Mouse (Mus musculus) left cerebral cortex, adult 2 months (tissue): ENCODE results near the gene Corin. TPM values are rescaled to one million over a fixed set of nuclear protein-coding genes. Genes with fewer than 3 reads are reported as not detected.

ENCODE experiments used
- DNase-seq, 2 experiments: peaks; one replicate each; pipeline ENCODE4 v3.0.0; 2021 to 2022; ENCODE audit warnings: low spot score in 2 of 2, mixed read lengths in 1 of 2; ENCODE audit errors: extremely low spot score in 1 of 2
- H3K27ac ChIP-seq: fragments of 200-600 bp; 2 replicates; pipeline ENCODE4 v1.8.1; 2022
- H3K4me3 ChIP-seq: fragments of 200-600 bp; 2 replicates; pipeline ENCODE4 v1.8.1; 2022
- CTCF ChIP-seq: fragments of 200-600 bp; IDR thresholded peaks from 2 replicates; pipeline ENCODE4 v1.8.1; 2022; ENCODE audit warnings: antibody characterized with exemption, mild to moderate bottlenecking, moderate library complexity
- intact Hi-C: fragments of 180-260 bp; cut with DNase I; formaldehyde crosslinking; loops from one replicate; pipeline ENCODE4 v1.15.1; 2025
- total RNA-seq, 2 experiments: library from RNA; stranded (reverse); gene quantifications; 2 replicates each; pipeline ENCODE4 v1.2.3; 2021

The Corin gene
- total RNA-seq, 2 experiments from 2014 or later: 0.18 to 0.26 TPM

GRCm38 (mm10) chr5:72435085-72435484, 69.2 kb downstream of the Corin start:
- Histone ChIP-seq H3K4me3 (no peak overlapping the region), H3K27ac (no peak overlapping the region)
- TF ChIP-seq CTCF: no peak
- DNase-seq: no peak
- intact Hi-C loops: no loop called here

GRCm38 (mm10) chr5:72431856-72432255, 72.4 kb downstream of the Corin start:
- H3K27ac ChIP-seq: no peak overlapping the region
- TF ChIP-seq CTCF: no peak
- H3K4me3 ChIP-seq: no peak overlapping the region
- DNase-seq: no peak
- intact Hi-C loops: no loop called here

- intact Hi-C loops: no loop called here
- Histone ChIP-seq H3K4me3 (no peak overlapping the region), H3K27ac (no peak overlapping the region)
- TF ChIP-seq CTCF: no peak
- no peak for DNase-seq
Observed at GRCm38 (mm10) chr5:72427556-72427955, 76.7 kb downstream of the Corin start.

- intact Hi-C loops: no loop called here
Observed at GRCm38 (mm10) chr5:72425342-72426010, 78.8 kb downstream of the Corin start.

GRCm38 (mm10) chr5:72411874-72412329, 92.4 kb downstream of the Corin start:
- no peak overlapping the region for H3K4me3 ChIP-seq
- TF ChIP-seq CTCF: no peak
- intact Hi-C loops: no loop called here
- no peak for DNase-seq
- no peak overlapping the region for H3K27ac ChIP-seq

More at GRCm38 (mm10) chr5:72425342-72426010, 78.8 kb downstream of the Corin start:
- Histone ChIP-seq H3K27ac (no peak overlapping the region), H3K4me3 (no peak overlapping the region)
- TF ChIP-seq CTCF: no peak
- no peak for DNase-seq

- no peak for DNase-seq
- intact Hi-C loops: no loop called here
- no peak for TF ChIP-seq CTCF
- Histone ChIP-seq H3K4me3 (no peak overlapping the region), H3K27ac (no peak overlapping the region)
Observed at GRCm38 (mm10) chr5:72410841-72411240, 93.4 kb downstream of the Corin start.

- intact Hi-C loops: no loop called here
- H3K4me3 ChIP-seq: no peak overlapping the region
- no peak for DNase-seq
- H3K27ac ChIP-seq: no peak overlapping the region
- no peak for TF ChIP-seq CTCF
Observed at GRCm38 (mm10) chr5:72403376-72403775, 100.9 kb downstream of the Corin start.

GRCm38 (mm10) chr5:72402913-72403312, 101.4 kb downstream of the Corin start:
- intact Hi-C loops: no loop called here
- TF ChIP-seq CTCF: no peak
- Histone ChIP-seq H3K27ac (no peak overlapping the region), H3K4me3 (no peak overlapping the region)
- DNase-seq: no peak

- intact Hi-C loops: no loop called here
- TF ChIP-seq CTCF: no peak
- H3K27ac ChIP-seq: no peak overlapping the region
- DNase-seq: no peak
- H3K4me3 ChIP-seq: no peak overlapping the region
Observed at GRCm38 (mm10) chr5:72401778-72402177, 102.5 kb downstream of the Corin start.

GRCm38 (mm10) chr5:72401251-72401650, 103.0 kb downstream of the Corin start:
- no peak overlapping the region for H3K4me3 ChIP-seq
- no peak for DNase-seq
- no peak overlapping the region for H3K27ac ChIP-seq
- intact Hi-C loops: no loop called here
- TF ChIP-seq CTCF: no peak

- no peak for DNase-seq
- Histone ChIP-seq H3K4me3 (no peak overlapping the region), H3K27ac (no peak overlapping the region)
- no peak for TF ChIP-seq CTCF
- intact Hi-C loops: no loop called here
Observed at GRCm38 (mm10) chr5:72382148-72382547, 122.1 kb downstream of the Corin start.

- Histone ChIP-seq H3K27ac (no peak overlapping the region), H3K4me3 (no peak overlapping the region)
- intact Hi-C loops: no loop called here
- TF ChIP-seq CTCF: no peak
- DNase-seq: no peak
Observed at GRCm38 (mm10) chr5:72380616-72381015, 123.7 kb downstream of the Corin start.

- Histone ChIP-seq H3K27ac (no peak overlapping the region), H3K4me3 (no peak overlapping the region)
- intact Hi-C loops: no loop called here
- DNase-seq: no peak
- no peak for TF ChIP-seq CTCF
Observed at GRCm38 (mm10) chr5:72368004-72368403, 136.3 kb downstream of the Corin start.
